Mouse (Mus musculus) megakaryocyte progenitor cell, adult 5-6 weeks (primary cell): ENCODE measurements at regions not wholly inside any gene's neighbourhood (a gene's known extent, or its start where the extent isn't known, plus 50 kb on each side); places are given as distances from the start of the nearest gene placed in this dataset.
"Not testable (repeated sequence)": the region's sequence is repeated elsewhere in the genome, so short reads cannot be mapped to it uniquely, and the experiment has no call there.

Source experiments
- ATAC-seq: replicated peaks from 2 replicates; pipeline ENCODE4 v1.8.0; 2016; ENCODE audit warnings: mild to moderate bottlenecking, moderate TSS enrichment, inconsistent platforms; ENCODE audit not compliant: poor library complexity

- no peak for ATAC-seq
Observed at GRCm38 (mm10) chr17:27290311-27290710, 86.0 kb upstream of the Lemd2 start.

- not testable (repeated sequence) for ATAC-seq
Observed at GRCm38 (mm10) chr17:27289804-27290203, 85.5 kb upstream of the Lemd2 start.

GRCm38 (mm10) chr17:27287986-27288385 lies 83.7 kb upstream of the Lemd2 start:
- not testable (repeated sequence) for ATAC-seq

GRCm38 (mm10) chr17:27281241-27281640 lies 77.0 kb upstream of the Lemd2 start:
- ATAC-seq: no peak

GRCm38 (mm10) chr17:27279491-27280288 lies 75.4 kb upstream of the Lemd2 start:
- not testable (repeated sequence) for ATAC-seq

GRCm38 (mm10) chr17:27277786-27278185 lies 73.5 kb upstream of the Lemd2 start:
- ATAC-seq: not testable (repeated sequence)

GRCm38 (mm10) chr17:27271756-27272155 lies 67.5 kb upstream of the Lemd2 start:
- ATAC-seq: not testable (repeated sequence)

- ATAC-seq: not testable (repeated sequence)
Observed at GRCm38 (mm10) chr17:27270776-27271175, 66.5 kb upstream of the Lemd2 start.

GRCm38 (mm10) chr17:27264607-27265006 lies 60.3 kb upstream of the Lemd2 start:
- not testable (repeated sequence) for ATAC-seq

GRCm38 (mm10) chr17:27262607-27263006 lies 58.3 kb upstream of the Lemd2 start:
- no peak for ATAC-seq

- no peak for ATAC-seq
Observed at GRCm38 (mm10) chr17:27261981-27262380, 57.7 kb upstream of the Lemd2 start.

GRCm38 (mm10) chr17:27261251-27261650 lies 57.0 kb upstream of the Lemd2 start:
- ATAC-seq: no peak

- ATAC-seq: no peak
Observed at GRCm38 (mm10) chr17:27260116-27260515, 55.8 kb upstream of the Lemd2 start.

- no peak for ATAC-seq
Observed at GRCm38 (mm10) chr17:27257345-27257744, 53.1 kb upstream of the Lemd2 start.

GRCm38 (mm10) chr17:27255804-27256203 lies 51.5 kb upstream of the Lemd2 start:
- no peak for ATAC-seq
